Mouse (Mus musculus): ENCODE measurements at regions not wholly inside any gene's neighbourhood (a gene's known extent, or its start where the extent isn't known, plus 50 kb on each side); places are given as distances from the start of the nearest gene placed in this dataset.

GRCm38 (mm10) chr7:125384171-125384570 lies 60.3 kb upstream of the Kdm8 start:
- H3K27me3 ChIP-seq (ENCODE audit: control insufficient read depth, insufficient read depth, low read length), result no peaks in the 10 kb centered on the region
- no peak for TF ChIP-seq CTCF (IDR thresholded peaks at IDR 0.05; ENCODE audit: control insufficient read depth, insufficient read depth, insufficient replicate concordance, low read depth, low read length)
- no peak for TF ChIP-seq POLR2A (IDR thresholded peaks at IDR 0.05; ENCODE audit: control insufficient read depth, low read depth, low read length)
- H3K4me1 ChIP-seq (ENCODE audit: control insufficient read depth, insufficient read depth, low read length), result no peaks in the 10 kb centered on the region
- no peaks in the 10 kb centered on the region for H3K36me3 ChIP-seq (ENCODE audit: control insufficient read depth, insufficient read depth, low read length)
- no peak overlapping the region for H3K27ac ChIP-seq (ENCODE audit: control insufficient read depth, insufficient read depth, low read depth, low read length)
- H3K4me3 ChIP-seq (ENCODE audit: control insufficient read depth, low read depth, low read length), result no peak overlapping the region

DNA sequence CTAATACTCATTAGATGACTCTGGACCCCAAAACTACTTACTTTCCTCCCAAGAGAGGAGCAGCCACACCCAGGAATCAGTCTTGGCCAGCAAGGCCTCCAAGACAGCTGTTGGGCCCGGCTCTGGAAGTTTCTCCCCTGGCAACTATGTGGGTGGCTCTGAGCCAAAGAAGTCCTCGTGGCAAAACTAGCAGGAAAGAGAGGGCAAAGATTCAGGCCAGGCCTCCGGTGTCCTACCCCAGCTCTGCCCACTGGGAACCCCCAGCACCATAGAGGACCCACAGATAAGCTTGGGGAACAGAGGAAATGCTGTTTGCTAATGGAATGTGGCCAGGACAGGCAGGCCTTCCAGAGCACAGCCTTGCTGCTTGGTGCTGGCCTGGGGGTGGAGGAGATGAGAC lies 51.9 kb upstream of the Kdm8 start:
- no peaks in the 10 kb centered on the region for H3K27me3 ChIP-seq (ENCODE audit: control insufficient read depth, insufficient read depth, low read length)
- H3K4me1 ChIP-seq (ENCODE audit: control insufficient read depth, insufficient read depth, low read length), result peaks cover 8% of the 10 kb centered on the region
- no peak overlapping the region for H3K4me3 ChIP-seq (ENCODE audit: control insufficient read depth, low read depth, low read length)
- no peaks in the 10 kb centered on the region for H3K36me3 ChIP-seq (ENCODE audit: control insufficient read depth, insufficient read depth, low read length)
- TF ChIP-seq CTCF (IDR thresholded peaks at IDR 0.05; ENCODE audit: control insufficient read depth, insufficient read depth, insufficient replicate concordance, low read depth, low read length) (no peak), POLR2A (IDR thresholded peaks at IDR 0.05; ENCODE audit: control insufficient read depth, low read depth, low read length) (no peak)
- H3K27ac ChIP-seq (ENCODE audit: control insufficient read depth, insufficient read depth, low read depth, low read length), result no peak overlapping the region

DNA sequence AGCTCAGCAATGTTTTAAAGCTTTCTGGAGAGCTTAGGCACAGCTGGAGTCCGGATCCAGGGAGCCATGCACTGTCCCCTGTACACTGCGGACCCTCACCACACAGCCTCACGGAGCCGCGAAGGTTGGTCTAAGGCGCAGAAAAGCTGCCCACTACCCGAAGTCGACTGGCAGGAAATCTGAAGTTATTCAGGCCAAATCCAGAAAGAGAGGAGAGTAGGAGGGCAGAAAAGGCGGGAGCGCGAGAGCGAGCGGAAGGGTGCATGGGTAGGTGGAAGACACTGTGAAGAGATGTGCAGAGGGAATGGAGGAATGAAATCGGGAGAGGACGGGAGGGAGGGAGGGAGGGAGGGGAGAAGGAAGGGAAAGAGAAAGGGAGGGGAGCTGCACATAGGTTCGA lies 51.2 kb upstream of the Kdm8 start:
- Histone ChIP-seq H3K36me3 (ENCODE audit: control insufficient read depth, insufficient read depth, low read length) (no peaks in the 10 kb centered on the region), H3K27me3 (ENCODE audit: control insufficient read depth, insufficient read depth, low read length) (no peaks in the 10 kb centered on the region), H3K4me3 (ENCODE audit: control insufficient read depth, low read depth, low read length) (peak overlapping the region; percentile 63), H3K27ac (ENCODE audit: control insufficient read depth, insufficient read depth, low read depth, low read length) (no peak overlapping the region), H3K4me1 (ENCODE audit: control insufficient read depth, insufficient read depth, low read length) (peaks cover 8% of the 10 kb centered on the region)
- TF ChIP-seq CTCF (IDR thresholded peaks at IDR 0.05; ENCODE audit: control insufficient read depth, insufficient read depth, insufficient replicate concordance, low read depth, low read length) (no peak), POLR2A (IDR thresholded peaks at IDR 0.05; ENCODE audit: control insufficient read depth, low read depth, low read length) (no peak)

DNA sequence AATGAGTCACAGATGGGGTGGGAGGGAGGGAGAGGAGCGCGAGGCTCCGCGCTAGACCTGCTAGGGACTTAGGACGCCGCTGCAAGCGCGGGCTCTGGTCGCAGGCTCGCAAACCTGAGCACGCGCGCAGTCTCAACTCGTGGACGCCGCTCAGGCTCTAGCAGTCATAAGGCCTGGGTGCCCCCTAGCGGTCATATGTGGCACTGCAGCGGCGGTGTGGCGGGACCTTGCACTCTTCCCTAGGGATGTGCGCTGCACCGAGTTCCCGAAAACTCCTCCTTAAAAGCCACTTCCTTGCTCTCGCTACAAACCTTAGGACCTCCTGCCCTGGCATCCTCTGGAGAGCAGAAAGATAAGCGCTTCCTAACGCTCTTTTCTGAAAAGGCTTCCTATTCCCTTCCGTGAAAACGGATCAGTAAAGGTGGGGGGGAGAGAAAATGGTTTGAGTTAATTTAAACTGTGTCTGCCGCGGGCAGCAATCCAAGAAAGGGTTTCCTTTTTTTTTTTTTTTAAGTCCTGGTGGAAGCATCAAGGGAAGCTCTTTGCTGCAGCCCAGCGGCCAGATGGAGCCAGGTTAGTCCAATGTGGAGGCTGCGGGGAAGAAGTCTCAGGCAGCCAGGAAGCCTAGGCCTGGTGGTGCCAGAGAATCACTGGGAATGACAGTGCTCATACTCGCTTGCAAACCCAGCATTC lies 50.7 kb upstream of the Kdm8 start:
- TF ChIP-seq POLR2A (IDR thresholded peaks at IDR 0.05; ENCODE audit: control insufficient read depth, low read depth, low read length) (no peak), CTCF (IDR thresholded peaks at IDR 0.05; ENCODE audit: control insufficient read depth, insufficient read depth, insufficient replicate concordance, low read depth, low read length) (peak; percentile 99)
- peaks cover 8% of the 10 kb centered on the region for H3K4me1 ChIP-seq (ENCODE audit: control insufficient read depth, insufficient read depth, low read length)

More for the DNA sequence above, 50.7 kb upstream of the Kdm8 start:
- no peak overlapping the region for H3K27ac ChIP-seq (ENCODE audit: control insufficient read depth, insufficient read depth, low read depth, low read length)
- H3K36me3 ChIP-seq (ENCODE audit: control insufficient read depth, insufficient read depth, low read length), result no peaks in the 10 kb centered on the region
- peak overlapping the region; percentile 50 for H3K4me3 ChIP-seq (ENCODE audit: control insufficient read depth, low read depth, low read length)
- H3K27me3 ChIP-seq (ENCODE audit: control insufficient read depth, insufficient read depth, low read length), result no peaks in the 10 kb centered on the region
